Mouse (Mus musculus) layer of hippocampus, adult 18-20 months (tissue): Measurements from ENCODE around the gene Chmp5. TPM values are rescaled to one million over a fixed set of nuclear protein-coding genes. Genes with fewer than 3 reads are reported as not detected.

ENCODE experiments used
- DNase-seq, 2 experiments: peaks; one replicate each; pipeline ENCODE4 v3.0.0; 2022; ENCODE audit warnings: low spot score in 2 of 2
- total RNA-seq, 2 experiments: library from RNA; stranded (reverse); gene quantifications; 2 replicates each; pipeline ENCODE4 v1.2.3; 2021

The Chmp5 gene
- total RNA-seq, 2 experiments from 2014 or later: 85.7 to 87.2 TPM

DNA sequence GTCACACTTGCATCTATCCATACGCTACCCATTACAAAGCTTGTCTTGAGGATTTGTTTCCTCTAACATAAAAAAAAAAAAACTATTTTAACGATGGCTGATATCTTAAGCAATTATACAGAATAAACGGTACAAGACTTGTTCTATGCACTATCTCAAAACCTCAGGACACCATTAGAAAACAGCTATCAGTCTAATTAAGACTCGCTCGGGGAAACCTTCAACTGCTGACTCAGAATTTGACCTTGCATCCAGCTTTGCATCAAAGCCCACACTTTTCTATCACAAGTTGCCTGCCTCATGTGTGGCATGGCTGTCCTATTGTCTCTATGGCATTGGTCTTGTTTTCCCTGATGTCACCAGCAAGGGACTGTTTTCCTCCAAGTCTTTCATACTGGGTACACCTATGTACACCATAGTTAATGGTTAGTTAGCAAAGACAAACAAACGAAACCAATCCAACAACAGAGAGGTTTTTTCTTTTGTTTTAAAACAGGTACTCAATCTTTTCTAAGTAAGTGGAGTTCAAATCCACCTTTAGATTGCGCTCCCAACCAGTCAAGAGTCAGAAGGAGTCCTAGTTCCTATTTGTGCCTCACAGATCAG is 1.6 kb upstream of the Chmp5 start:
- no peak for DNase-seq

DNA sequence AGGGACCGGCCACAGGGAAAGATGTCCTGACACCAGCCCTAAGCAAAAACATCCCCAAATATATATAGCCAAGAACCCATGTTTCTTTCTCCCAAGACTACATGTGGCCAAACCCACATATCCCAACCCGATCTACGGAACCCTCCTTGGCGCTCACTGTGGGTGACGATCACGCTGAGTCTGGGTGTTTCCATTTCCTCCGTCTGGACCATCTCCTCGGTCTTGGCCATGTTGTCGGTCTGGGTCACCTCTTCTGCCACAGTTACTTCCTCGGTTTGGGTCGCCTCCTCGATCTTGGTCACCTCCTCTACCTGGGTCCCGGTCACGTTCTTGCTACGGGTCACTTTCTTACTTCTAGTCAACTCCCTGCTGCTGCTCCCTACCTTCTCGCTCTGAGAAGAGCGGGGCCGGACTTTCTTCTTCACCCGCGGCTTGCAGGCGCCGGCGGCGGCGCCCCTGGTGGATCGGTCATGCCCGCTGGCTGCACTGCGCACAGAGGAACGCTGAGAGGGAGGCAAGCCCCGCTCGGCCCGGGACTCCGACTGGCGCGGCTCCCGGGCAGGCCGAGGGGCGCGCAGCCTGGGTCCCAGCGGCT is 545 bp upstream of the Chmp5 start:
- no peak for DNase-seq

DNA sequence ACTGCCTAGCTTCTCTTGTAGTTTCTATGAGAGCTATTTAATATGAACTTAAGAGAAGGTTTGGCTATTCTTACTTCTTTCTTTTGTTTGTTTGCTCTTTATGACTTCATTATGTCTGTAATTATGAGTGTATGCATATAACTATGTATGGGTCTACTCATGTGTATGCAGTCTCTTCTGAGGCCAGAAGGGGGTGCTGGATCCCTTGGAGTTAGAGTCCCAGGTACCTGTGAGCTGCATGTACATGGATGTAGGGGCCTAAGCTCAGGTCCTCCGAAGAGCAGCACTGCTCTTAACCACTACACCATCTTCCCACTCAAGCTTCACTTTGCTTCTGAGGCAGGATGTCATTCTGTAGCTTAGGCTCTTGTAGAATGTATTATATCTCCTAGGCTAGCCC is 5.3 kb downstream of the Chmp5 start:
- peak in 1 of 2 experiments; percentile 47 for DNase-seq

DNA sequence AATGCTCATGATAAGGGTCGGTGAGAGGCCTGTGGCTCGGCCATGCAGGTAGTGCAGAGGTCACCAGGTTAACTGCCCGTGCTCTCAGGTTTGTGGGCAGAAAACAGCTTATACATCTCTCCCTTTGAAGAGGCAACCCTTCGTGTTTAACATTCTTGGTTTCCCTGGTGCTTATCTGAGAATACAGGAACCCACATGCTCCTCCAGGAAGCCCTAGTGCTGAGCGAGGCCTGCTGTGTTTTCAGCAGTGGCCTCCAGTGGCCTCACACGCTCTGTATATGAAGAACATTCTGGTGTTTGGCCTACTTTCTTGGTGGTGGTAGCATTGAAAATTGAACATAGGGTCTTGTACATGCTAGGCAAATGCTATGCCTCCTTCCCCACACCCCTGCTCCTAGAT is 7.7 kb downstream of the Chmp5 start:
- DNase-seq: no peak

DNA sequence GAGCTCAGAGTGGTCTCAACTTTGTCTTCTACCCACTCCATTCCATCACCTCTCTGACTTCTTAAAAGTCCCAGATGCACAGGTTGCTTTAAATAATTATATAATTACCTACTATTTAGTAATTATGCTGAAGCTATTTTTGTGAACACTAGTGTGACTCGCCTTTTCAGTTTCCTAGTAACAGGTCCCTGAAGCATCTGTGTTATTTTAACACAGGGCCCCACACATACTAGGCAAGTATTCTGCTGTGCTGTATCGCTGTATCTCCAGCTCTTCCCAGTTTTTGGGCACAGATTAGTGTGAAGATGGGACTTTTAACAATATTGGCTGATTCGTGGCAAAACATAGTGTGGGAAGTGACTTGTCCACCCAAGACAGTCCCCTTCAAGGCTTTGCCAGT is 15.3 kb downstream of the Chmp5 start:
- peak in 1 of 2 experiments; percentile 60 for DNase-seq

DNA sequence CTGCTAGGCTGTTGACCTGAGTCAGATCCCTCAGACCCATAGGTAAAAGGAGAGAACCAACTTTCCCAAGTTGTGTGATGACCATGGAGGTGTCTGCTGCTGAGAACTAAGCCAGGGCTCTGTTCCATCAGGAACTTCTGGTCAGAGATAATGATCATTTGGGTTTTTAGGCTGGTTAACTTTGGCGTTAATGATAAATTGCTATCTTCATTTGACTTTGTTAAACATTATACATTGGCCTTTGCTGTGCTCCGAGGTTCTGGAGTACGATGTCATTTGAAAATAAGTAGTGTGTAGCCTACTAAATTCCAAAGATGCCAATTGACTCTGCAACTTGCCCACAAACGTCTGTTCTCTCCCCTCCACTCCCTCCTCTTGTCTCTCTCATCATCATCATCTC is 21.0 kb downstream of the Chmp5 start:
- DNase-seq: no peak

DNA sequence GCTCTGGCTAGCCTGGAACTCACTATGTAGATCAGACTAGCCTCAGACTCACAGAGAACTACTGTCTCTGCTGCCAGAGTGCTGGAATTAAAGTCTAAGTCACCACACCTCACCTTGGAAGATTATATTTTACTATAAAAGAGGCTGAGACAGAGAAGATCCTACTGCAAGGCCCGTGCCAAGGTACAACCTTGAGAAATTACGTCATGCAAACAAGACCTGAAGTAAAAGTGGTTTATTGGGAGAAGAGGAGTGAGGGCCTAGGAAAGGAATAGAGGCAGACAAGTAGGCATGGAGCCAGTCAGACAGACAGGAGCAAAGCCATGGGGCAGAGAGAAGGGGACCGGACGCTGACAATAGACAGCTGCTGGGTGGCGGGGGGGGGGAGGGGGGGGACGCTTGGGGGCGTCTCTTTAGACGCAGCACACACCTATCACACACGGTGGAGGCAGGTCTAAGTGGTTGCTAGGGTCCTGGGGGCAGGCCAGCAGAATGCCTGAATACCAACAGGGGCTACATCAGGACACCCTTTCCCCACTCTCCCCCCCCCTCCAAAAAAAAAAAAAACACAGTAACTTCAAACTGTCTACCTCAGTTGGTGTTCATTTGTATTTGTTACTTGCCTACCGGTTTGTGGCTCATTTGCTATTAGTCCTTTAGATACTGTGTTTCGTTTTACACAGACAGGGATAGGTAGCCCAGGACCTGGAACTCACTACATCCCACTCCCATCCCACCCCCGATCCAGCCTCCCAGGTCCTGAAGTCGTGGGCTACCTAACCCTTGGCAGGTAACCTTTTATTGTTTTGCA is 21.8 kb downstream of the Chmp5 start:
- no peak for DNase-seq

DNA sequence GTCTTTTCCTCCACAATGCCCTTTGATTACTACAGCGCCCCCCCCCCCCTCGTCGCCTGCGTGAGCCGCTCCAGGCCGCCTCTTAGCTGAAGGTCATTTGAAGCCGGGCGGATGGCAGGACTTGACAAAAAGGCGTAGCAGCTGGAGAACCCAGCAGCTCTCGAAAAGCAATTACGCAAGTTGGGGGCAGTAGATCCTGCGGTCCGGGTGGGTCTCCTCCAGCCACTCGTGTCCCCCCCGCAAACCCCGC is 22.3 kb downstream of the Chmp5 start:
- DNase-seq: no peak

DNA sequence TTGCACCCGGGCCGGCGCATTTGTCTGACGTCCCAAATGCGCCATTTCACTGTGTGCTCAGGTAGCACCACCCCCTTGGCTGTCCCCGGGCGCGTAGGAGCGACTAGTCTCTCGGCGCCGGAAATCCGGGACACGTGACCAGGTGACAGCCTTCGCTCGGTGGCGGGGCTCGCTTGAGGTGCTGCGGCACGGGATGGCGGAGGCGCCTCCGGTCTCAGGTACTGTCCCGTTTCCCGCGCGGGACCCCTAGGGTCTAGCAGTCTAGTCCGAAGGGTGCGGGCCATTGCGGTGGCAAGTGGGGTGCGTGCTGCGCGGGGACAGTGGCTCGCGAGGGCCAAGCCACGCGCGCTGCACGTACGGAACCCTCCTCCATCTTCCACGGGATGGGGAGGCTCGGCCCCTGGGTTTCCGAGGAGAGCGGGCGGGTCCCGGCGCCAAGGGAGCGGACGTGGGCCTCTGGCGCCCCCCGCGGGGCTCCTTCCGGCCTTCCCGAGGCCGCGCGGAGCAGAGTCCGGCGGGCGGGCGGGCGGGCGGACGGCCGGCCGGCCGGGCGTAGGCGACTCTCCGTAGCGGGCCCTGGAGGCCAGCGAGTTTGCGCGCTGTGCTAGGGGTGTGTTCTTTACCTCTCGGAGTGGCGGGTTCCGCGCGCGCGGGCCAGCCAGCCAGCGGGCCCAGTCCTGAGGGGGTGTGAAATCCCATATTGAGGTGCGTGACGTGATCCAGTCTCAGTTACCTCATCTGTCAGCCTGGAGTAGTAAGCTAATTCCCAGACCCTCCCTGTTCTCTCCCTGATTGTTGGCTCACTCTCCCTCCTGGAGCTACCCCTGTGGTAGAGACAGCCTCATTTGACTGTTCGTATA is 22.9 kb downstream of the Chmp5 start, which contains the start of gene Nfx1:
Nfx1 (plus strand) TSS at position 65 of the 860 bp plus-strand sequence.
- peak; percentile 95 to 97 for DNase-seq

DNA sequence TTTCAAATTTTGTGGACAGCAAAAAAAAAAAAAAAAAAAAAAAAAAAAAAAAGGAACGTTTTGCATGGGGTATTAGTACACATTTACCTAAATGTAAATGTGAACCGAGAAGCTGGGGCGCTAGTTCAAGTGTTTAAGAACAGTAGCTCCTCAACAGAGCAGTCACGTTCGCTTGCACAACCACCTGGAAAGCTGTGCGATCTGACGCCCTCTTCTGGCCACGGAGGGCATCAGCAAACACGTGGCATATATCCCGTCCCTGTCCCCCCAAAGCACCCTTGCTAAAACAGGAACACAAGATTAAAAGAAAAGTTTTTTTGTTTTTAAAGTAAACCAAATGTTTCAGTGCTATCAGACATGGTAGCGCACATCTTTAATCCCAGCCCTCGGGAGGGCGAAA is 23.5 kb downstream of the Chmp5 start:
- no peak for DNase-seq

DNA sequence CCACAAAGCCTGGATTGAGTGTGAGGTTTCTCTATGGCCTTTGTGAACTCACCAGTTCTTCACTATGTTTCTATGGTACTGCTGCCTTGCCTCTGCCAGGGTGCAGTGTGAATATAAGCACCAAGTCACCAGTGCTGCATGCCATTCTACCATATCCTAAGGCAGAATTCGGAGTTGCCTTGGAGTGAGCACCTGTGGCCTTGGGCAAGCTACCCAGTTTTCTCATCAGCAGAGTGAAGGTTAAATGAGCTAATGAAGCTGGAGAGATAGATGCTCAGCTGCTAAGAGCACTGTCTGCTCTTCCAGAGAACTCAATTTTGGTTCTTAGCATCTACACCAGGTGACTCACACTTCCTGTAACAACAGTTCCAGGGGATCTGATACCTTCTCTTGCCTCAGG is 25.8 kb downstream of the Chmp5 start:
- no peak for DNase-seq

DNA sequence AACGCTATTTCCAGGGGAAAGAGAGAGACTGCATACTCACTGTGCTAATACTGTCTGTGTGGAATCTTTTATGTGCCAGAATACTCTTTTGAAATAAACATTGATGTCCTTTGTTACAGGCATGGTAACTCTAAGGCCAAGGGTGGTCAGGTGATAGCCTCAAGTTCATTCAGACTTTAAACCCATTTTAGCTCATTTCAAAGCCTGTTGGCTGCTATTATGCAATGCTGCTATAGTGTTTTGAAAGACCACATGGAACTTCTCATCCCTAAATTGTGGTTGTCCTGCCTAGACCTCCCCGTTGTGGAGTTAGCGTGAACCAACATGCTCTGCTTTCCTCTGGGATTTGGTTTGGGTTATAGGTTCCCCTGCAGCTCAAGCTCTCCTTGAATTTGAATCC is 27.5 kb downstream of the Chmp5 start:
- DNase-seq: no peak

DNA sequence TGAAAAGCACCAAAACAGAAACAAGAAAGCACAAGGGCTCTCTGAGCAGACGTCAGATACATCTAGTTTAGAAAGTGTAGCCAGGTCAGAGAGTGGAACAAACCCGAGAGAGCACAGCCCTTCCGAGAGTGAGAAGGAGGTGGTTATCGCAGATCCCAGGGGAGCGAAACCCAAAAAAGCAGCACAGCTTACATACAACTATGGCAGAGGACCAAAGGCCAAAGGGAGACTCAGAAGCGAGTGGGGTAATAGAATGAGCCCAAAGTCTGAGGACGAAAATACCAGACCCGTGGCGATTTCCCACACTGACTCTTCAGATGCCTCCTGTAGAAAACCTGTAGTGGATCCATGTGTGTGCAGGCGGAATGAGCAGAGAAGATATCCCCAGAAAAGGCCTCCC is 28.4 kb downstream of the Chmp5 start:
- no peak for DNase-seq

DNA sequence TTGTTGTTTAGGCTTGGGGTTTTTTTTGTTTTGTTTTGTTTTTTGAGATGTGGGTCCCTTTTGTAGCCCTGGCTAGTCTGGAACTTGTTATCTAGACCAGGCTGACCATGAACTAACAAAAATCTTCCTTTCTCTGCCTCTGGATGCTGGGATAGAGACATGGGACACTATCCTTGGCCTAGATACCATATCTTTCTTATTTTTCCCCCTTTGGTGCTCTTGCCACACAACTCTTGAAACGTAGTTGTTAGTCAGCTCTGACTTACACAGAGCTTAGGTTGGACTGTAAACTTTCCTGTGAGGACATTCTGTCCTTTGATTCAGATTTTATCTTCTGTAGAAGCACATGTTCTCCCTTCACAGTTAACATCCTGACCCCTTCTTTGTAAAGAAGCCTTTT is 31.2 kb downstream of the Chmp5 start:
- DNase-seq: no peak

DNA sequence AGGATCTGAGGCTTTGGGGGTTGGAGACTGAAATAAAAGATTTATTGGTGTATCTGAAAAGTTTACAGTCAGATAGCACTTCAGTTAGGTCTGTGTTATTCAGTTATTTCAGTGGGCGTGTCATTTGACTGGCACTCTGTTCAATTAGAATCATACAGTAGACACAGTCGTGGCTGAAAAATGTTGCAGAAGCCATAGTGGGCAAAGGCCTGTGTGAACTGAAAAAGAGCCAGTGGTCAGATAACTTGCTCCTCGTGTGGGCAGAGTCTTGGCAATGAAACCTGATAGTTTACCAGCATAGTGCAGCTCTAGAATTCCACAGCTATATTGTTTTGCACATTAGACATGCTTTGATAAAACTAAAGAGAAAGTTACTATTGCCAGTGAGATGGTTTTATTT is 34.3 kb downstream of the Chmp5 start:
- DNase-seq: no peak

DNA sequence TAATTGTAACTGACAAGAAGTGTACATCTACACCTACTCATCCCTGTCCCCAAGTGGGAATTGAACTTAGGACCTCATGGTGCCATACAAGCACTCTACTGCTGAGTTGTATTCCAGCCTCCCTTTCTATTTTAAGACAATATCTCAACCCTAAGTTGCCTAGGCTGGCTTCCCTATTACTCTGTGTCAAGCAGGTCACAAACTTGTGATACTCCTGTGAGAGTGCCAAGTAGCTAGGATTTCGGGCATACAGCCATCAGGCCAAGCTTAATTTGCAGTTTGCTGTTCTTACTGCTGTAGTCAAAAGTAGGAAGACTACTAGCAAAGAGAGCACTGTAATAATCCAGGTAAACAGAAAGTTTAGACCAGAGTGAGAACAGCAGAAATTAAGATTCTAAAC is 35.5 kb downstream of the Chmp5 start:
- DNase-seq: no peak

DNA sequence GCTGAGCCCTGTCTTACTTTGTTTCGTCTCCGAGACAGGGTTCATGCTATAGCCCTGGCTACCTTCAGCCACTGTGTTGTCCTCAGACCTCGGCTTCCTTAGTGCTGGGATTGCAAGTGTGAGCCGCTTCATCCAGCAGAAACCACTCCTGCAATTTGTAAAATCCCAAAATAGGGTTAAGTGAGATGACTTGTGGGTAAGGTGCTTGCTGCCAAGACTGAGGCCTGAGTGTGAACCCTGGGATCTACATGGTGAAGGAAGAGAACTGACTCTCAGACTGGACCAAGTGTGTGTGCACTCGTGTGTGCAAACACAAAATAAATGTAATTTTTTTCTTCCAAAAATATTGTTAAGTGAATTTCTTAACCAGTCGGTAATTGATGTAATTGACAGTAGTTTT is 41.4 kb downstream of the Chmp5 start:
- DNase-seq: no peak

DNA sequence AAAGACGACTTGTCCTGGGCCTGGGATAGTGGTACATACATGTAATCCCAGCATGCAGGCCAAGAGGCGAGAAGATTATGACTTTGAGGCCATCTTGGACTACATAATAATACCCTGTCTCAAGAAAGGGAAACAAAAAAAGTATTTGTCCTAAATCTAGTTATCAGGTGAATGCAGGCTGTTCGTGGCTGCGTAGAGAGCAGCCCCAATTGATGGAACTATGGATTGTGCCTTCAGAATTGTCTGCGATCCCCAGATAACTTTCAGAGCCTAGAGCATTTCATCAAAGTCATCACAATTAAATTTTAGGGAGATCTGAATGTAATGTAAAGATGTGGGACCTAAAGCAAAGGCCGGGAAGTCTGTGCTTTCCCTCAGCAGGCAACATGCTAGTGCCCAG is 48.1 kb downstream of the Chmp5 start:
- no peak for DNase-seq

DNA sequence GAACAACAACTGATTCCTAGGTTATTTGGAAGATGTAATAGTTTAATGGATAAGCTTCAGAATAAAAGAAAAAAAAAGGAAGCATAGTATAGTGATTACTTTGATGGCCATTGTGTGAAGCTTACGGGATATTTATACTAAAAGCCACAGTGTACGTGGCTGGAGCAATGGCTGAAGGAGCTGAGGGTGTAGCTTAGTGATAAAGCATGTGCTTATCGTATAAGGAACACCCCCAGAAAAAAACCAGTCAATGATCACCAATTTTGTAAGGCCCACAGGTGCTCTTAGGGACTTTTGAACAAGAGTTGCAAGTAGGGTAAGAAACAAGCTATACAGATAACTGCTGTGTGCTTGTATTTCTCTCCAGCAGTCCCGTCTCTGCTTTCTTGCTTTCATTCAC is 49.7 kb downstream of the Chmp5 start:
- DNase-seq: no peak

DNA sequence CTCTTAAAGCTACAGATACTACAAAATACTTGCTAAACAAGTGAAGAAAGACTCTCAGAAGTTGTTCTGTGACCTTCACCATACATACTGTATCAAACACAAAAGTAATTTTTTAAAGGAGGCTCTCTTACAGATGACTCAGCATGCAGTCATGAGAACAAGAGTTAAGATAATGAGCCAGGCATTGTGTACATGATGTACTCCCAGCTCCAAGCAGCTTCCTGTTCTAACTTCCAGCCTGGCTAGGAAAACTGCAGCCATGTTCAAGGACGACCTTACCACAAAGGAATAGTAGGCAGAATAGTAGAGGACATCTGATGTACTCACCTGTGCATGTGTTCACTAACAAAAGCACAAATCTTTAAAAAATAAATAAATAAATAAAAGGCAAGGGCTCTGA is 52.1 kb downstream of the Chmp5 start:
- no peak for DNase-seq

DNA sequence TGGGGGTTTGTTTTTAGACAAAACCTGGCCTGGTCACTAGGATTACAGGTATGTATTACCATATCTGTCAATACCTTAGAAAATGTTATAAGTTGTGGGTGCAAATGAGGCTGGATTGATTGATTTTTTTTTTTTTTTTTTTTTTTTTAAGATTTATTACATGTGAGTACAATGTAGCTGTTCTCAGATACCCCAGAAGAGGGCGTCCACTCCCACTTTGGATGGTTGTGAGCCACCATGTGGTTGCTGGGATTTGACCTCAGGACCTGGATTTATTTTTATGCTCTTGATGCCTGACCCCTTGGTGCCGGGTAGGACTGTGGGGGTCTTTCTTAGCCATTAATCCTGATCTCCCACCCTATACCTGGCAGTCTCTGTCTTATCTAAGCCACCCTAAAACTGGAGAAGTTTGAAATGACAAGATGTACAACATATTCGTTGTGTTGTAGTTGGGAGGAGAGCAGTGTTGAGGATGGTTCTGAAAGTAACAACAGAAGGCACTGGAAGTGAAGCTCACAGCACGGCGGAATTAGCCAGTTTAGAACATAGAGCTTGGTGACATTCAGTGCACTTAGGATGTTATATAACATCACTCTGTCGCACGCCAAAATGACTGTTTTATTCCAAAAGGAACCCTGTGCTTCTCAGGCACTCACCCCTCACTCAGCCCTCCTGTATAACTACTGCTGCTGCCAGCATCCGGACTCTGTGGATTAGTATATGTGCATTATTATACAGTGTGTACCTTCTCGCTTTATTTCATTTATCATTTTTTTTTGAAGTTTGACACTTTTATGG is 52.8 kb downstream of the Chmp5 start:
- DNase-seq: peak in 1 of 2 experiments; percentile 63
